Mouse (Mus musculus): ENCODE measurements around the gene Fhdc1. TPM values are rescaled to one million over a fixed set of nuclear protein-coding genes. Genes with fewer than 3 reads are reported as not detected.

Gene Fhdc1
- total RNA-seq, 1 experiment from 2014 or later = 2.0 TPM

GRCm38 (mm10) chr3:84438840-84439239 is 41.4 kb downstream of the Fhdc1 start:
- no peak for ATAC-seq (ENCODE audit: extremely low read depth, insufficient number of reproducible peaks, low FRiP score, poor library complexity, severe bottlenecking)

GRCm38 (mm10) chr3:84438118-84438517 is 42.1 kb downstream of the Fhdc1 start:
- no peak for ATAC-seq (ENCODE audit: extremely low read depth, insufficient number of reproducible peaks, low FRiP score, poor library complexity, severe bottlenecking)

GRCm38 (mm10) chr3:84436947-84437346 is 43.3 kb downstream of the Fhdc1 start:
- ATAC-seq (ENCODE audit: extremely low read depth, insufficient number of reproducible peaks, low FRiP score, poor library complexity, severe bottlenecking) = no peak

GRCm38 (mm10) chr3:84435288-84436043 is 44.8 kb downstream of the Fhdc1 start:
- ATAC-seq (ENCODE audit: extremely low read depth, insufficient number of reproducible peaks, low FRiP score, poor library complexity, severe bottlenecking) = no peak

GRCm38 (mm10) chr3:84432797-84433445 is 47.3 kb downstream of the Fhdc1 start:
- no peak for ATAC-seq (ENCODE audit: extremely low read depth, insufficient number of reproducible peaks, low FRiP score, poor library complexity, severe bottlenecking)

GRCm38 (mm10) chr3:84431257-84431656 is 49.0 kb downstream of the Fhdc1 start:
- ATAC-seq (ENCODE audit: extremely low read depth, insufficient number of reproducible peaks, low FRiP score, poor library complexity, severe bottlenecking) = no peak

GRCm38 (mm10) chr3:84430152-84430551 is 50.1 kb downstream of the Fhdc1 start:
- no peak for ATAC-seq (ENCODE audit: extremely low read depth, insufficient number of reproducible peaks, low FRiP score, poor library complexity, severe bottlenecking)

GRCm38 (mm10) chr3:84428994-84429725 is 51.1 kb downstream of the Fhdc1 start:
- no peak for ATAC-seq (ENCODE audit: extremely low read depth, insufficient number of reproducible peaks, low FRiP score, poor library complexity, severe bottlenecking)

- ATAC-seq (ENCODE audit: extremely low read depth, insufficient number of reproducible peaks, low FRiP score, poor library complexity, severe bottlenecking) = no peak
These were observed 52.5 kb downstream of the Fhdc1 start for GRCm38 (mm10) chr3:84427779-84428178.

GRCm38 (mm10) chr3:84422340-84422739 is 57.9 kb downstream of the Fhdc1 start:
- no peak for ATAC-seq (ENCODE audit: extremely low read depth, insufficient number of reproducible peaks, low FRiP score, poor library complexity, severe bottlenecking)

GRCm38 (mm10) chr3:84413868-84414267 is 66.4 kb downstream of the Fhdc1 start:
- no peak for ATAC-seq (ENCODE audit: extremely low read depth, insufficient number of reproducible peaks, low FRiP score, poor library complexity, severe bottlenecking)

- ATAC-seq (ENCODE audit: extremely low read depth, insufficient number of reproducible peaks, low FRiP score, poor library complexity, severe bottlenecking) = no peak
These were observed 67.3 kb downstream of the Fhdc1 start for GRCm38 (mm10) chr3:84412920-84413319.

- ATAC-seq (ENCODE audit: extremely low read depth, insufficient number of reproducible peaks, low FRiP score, poor library complexity, severe bottlenecking) = no peak
These were observed 70.8 kb downstream of the Fhdc1 start for GRCm38 (mm10) chr3:84409474-84409862.

GRCm38 (mm10) chr3:84408756-84409473 is 71.3 kb downstream of the Fhdc1 start:
- no peak for ATAC-seq (ENCODE audit: extremely low read depth, insufficient number of reproducible peaks, low FRiP score, poor library complexity, severe bottlenecking)

- ATAC-seq (ENCODE audit: extremely low read depth, insufficient number of reproducible peaks, low FRiP score, poor library complexity, severe bottlenecking) = no peak
These were observed 74.7 kb downstream of the Fhdc1 start for GRCm38 (mm10) chr3:84405523-84405922.

GRCm38 (mm10) chr3:84403389-84403788 is 76.8 kb downstream of the Fhdc1 start:
- ATAC-seq (ENCODE audit: extremely low read depth, insufficient number of reproducible peaks, low FRiP score, poor library complexity, severe bottlenecking) = no peak

GRCm38 (mm10) chr3:84402716-84403115 is 77.5 kb downstream of the Fhdc1 start:
- ATAC-seq (ENCODE audit: extremely low read depth, insufficient number of reproducible peaks, low FRiP score, poor library complexity, severe bottlenecking) = no peak

GRCm38 (mm10) chr3:84397976-84398375 is 82.3 kb downstream of the Fhdc1 start:
- no peak for ATAC-seq (ENCODE audit: extremely low read depth, insufficient number of reproducible peaks, low FRiP score, poor library complexity, severe bottlenecking)

GRCm38 (mm10) chr3:84396240-84396639 is 84.0 kb downstream of the Fhdc1 start:
- no peak for ATAC-seq (ENCODE audit: extremely low read depth, insufficient number of reproducible peaks, low FRiP score, poor library complexity, severe bottlenecking)

All from neutrophil, adult 5-6 weeks (primary cell).